Mouse (Mus musculus): ENCODE results near the gene Serhl.
A peak's percentile ranks its signal among the peaks of the same experiment; 100 is the strongest.

Gene Serhl

DNA sequence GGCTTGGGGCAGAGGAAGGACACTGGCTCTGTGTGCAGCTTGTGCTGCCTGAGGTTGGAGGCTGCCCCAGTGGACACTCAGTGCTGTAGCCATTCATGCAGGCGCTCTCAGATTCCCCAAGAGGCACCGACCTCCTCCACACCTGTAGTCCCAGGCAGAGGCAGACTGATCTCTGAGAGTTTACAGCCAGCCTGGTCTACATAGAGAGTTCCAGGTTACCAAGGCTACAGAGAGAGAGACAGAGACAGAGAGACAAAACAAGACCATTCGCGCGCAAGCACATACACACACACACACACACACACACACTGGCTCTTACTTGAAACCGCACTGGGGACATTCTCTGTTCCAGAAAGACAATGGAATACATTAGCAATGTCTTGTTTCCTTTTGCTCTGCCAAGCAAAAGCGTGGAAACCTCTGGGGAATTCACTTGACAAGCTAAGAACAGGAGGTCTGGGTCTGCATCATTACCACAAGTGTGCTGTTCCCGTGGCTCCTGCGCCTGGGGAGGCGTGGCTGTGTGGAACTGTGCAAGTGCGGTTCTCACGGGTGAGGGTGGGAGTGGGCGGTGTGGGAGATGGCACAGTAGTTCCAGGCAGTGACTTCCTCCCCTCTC, 5.2 kb upstream of the Serhl start:
- DNase-seq (ENCODE audit: low spot score in 2 of 2): no peak

DNA sequence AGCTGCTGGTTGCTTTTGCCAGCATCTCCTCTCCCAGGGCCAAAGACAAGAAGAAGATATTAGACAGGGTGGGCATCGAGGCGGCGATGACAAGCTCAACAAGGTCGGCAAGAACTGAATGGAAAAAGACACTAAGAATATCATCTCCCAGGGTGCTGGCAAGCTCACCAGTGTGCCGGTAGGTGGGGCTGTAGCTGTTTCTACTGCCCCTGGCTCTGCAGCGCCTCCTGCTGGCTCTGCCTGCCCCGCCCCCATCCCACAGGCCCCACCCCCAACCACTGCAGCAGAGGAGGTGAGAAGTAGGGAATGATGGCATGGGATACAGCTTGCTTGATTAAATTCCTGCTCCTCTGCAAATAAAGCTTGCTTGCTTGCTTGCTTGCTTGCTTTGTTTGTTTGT, 3.4 kb upstream of the Serhl start:
- DNase-seq (ENCODE audit: low spot score in 2 of 2): peak in 1 of 2 experiments; percentile 61

- DNase-seq (ENCODE audit: low spot score in 2 of 2): no peak
Measured at GRCm38 (mm10) chr15:83086636-83087328, 2.5 kb upstream of the Serhl start.

- no peak for DNase-seq (ENCODE audit: low spot score in 2 of 2)
Measured at GRCm38 (mm10) chr15:83088495-83089428, 544 bp upstream of the Serhl start.

- no peak for DNase-seq (ENCODE audit: low spot score in 2 of 2)
Measured at GRCm38 (mm10) chr15:83090874-83091273, 1.6 kb downstream of the Serhl start.

GRCm38 (mm10) chr15:83093687-83094086, 4.4 kb downstream of the Serhl start:
- DNase-seq (ENCODE audit: low spot score in 2 of 2): no peak

- peak in 1 of 2 experiments; percentile 28 for DNase-seq (ENCODE audit: low spot score in 2 of 2)
Measured at GRCm38 (mm10) chr15:83095950-83096349, 6.6 kb downstream of the Serhl start.

DNA sequence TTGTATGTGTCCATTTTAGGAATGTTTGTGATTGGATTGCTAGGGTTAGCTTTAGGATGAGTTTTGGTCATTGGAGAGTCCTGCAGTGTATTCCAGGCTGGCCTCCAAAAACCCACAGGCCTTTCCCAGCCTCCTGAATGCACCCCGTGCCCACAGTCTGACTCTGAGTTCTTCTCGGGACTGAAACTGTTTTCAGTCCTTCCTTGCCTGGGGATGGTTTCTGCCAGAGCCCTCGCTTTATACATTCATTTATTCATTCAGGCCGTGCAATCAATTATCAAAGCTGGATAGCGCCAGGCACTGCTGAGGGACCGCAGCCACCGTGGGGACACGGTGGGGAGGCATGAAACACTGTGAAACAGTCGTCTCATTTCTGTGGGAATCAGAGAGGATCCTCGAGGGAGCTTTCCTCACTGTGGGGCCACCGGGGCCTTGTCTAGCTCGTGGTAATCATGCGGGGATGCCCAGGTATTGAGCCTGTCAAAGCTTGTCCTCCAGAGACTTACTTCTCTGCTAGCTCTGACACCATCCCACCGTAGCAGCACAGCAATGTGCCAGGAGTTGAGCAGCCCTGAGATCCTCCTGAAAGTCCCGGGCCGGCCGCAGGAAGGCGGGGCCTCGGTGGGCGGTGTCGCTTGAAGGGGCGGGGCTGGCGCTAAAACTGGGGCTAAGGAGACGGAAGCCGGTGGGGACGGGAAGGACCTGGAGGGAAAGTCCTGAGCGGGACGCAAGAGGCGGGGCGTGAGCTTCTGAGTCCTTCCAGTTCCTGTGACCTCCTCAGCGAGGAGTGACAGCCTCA, 10.4 kb downstream of the Serhl start:
- DNase-seq (ENCODE audit: low spot score in 2 of 2): peak; percentile 90 to 93

DNA sequence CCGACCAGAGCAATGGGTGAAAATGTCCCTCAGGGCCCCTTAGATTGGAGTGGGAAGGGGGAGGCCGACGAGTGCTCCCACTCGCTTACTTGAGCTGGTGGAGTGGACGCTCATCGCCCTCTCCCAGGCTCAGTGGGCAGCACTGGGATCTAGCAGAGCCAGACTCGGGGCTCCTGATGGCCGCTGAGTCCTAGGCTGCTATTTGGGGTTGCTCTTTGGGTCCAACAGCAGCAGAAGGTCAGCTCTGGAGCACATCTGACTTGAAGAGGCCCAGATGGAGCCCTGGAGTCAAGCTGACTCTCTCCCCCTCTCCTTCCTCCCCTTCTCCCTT, 11.0 kb downstream of the Serhl start:
- DNase-seq (ENCODE audit: low spot score in 2 of 2): no peak

GRCm38 (mm10) chr15:83103111-83103510, 13.8 kb downstream of the Serhl start:
- DNase-seq (ENCODE audit: low spot score in 2 of 2): no peak

DNA sequence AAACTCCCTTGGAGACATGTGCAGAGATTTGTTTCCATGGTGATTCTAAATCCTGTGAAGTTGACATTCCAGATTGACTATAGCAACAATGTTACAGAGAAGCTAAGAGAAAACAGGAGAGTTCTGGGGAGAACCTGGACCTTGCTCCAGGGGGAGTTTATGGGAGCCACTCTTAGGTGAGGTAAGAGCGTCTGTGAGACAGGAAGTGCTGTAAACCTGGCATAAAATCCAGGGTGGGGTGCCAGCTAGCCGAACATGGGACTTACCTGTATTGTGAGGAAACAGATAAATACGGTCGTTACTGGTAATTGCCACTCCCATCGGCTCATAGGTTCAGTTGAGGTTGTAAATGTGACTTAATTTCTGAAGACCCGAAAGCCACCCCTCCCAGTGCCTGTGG, 17.1 kb downstream of the Serhl start:
- DNase-seq (ENCODE audit: low spot score in 2 of 2): no peak

DNA sequence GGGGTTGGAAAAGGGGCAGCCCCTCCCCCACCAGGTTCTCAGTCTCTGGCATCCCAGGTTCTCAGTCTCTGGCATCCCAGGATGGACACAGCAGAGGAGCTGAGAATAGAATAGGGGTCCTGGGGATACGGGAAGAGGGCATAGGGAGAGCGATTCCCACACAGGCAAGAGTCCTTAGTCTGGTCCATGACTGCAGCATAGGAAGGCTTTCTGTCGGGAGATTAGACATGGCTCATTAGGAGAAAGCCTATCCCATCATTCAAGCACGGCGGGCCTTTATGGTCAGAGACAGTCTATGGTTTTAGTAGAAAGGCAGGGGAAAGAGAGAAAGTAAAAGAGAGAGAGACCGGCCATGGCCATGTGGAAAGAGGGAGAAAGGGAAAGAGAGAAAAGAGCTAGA, 18.5 kb downstream of the Serhl start:
- no peak for DNase-seq (ENCODE audit: low spot score in 2 of 2)

DNA sequence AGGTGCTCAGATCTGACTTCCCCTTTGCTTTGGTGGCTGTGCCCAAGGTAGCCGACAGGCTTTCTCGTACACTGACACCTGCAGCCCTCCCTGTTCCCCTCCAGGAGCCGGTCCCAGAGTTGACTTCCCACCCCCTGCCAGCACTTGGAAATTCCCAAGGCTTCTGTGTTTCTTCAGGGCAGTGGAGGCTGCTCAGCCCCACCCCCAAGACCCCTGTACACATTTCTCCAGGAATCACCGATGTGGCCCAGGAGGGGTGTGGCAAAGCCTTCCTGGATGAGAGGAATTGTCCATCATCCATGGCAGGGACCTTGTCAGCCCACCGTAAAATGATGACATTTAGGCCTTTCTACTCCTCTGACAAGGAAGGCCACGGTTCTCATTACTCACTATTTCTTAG, 22.0 kb downstream of the Serhl start:
- no peak for DNase-seq (ENCODE audit: low spot score in 2 of 2)

- no peak for DNase-seq (ENCODE audit: low spot score in 2 of 2)
Measured at GRCm38 (mm10) chr15:83111874-83112273, 22.6 kb downstream of the Serhl start.

DNA sequence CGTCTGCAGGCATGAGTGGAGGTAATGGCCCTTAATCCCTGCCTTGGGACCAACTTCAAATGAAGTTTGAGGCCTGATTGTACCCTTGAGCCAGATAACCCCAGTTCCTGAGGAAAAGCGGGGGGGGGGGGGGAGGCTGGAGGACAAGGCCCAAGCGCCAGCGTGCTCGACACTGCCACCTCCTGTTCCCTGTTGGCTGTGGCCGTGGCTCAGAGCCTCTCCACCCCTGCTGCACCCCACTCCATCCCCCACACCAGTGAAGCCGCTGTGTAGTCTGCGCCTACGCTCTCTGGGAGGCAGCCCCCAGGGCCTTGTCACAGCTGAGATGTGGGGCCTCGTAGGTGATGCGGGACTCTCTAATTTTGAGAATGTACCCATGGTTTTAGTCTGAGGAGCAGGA, 23.6 kb downstream of the Serhl start:
- DNase-seq (ENCODE audit: low spot score in 2 of 2): peak; percentile 16 to 44

DNA sequence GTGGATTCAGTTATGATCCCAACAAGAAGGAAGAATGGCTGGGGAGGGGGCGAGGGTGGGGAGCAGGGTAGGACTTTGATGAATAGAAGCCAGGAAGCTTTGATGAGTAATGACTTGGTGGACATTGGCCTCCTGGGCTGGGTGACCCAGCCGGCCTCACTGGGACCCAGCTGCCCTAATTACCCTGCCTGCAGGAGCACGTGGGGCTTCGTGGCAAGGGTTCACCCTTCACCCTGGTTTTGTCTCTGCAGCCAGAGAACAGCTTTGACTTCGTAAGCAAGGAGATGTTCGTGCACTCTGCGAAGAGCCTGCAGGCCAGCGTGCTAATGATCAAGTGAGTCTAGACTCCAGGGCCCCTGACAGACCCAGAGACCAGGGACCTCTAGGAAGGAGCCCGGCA, 24.8 kb downstream of the Serhl start:
- DNase-seq (ENCODE audit: low spot score in 2 of 2): no peak

- DNase-seq (ENCODE audit: low spot score in 2 of 2): no peak
Measured at GRCm38 (mm10) chr15:83115071-83115470, 25.8 kb downstream of the Serhl start.

DNA sequence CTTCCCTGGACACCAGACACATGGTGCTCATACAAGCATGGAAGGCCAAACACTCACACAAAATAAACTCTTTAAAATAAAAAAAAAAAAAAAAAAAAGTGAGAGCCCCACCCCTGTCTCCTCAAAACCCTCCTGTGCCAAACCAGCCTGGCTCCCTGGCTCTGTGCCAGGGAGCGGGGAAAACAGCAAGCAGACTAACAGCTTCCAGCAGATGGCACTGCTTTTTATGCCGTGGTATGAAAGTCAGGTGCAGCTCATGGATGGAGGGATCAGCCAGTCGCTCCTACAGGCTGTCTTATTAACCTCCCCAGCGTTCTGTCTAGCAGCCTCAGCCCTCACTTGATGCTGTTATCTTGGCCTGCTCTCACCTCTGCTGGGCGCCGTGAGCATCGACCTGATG, 29.1 kb downstream of the Serhl start:
- no peak for DNase-seq (ENCODE audit: low spot score in 2 of 2)

DNA sequence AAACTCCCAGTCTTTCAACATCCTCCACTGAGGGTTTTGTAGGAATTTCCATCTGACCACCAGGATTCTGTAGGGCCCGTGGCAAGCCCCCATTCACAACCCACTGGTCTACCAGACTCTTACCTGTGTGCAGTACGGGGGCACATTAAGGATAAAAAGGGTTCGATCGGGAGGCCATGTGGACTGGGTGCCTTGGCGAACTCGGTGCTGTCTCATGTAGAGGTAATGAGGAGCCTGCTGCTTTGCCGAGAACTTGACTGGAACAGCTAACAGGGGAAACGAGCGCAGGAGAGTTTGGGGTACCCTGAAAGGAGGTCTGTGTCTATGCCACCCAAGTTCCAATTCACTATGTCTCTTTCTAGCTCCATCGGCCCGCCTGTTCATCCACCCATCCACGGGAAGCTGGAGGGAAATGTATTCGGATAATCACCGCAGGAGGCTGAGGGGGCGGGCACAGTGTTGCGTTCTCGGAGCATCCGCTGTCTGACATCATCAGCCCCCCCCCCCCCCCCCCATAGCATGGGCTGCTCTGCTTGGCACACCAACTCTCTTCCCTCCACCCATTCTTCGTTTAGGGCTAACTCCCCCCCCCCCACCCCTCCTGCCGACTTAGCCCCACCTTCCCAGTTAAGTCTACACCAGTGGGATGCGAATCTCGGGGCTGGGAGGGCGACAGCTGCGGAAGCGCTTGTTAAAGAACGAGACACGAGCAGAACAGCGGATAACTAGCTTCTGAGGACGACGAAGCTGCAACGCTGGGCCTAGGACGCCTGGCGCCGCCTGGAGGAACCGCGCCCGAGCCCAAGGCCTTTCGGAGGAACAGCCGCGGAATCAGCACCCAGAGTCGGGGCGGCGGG, 32.6 kb downstream of the Serhl start:
- peak; percentile 16 to 34 for DNase-seq (ENCODE audit: low spot score in 2 of 2)

GRCm38 (mm10) chr15:83122566-83123145, 33.4 kb downstream of the Serhl start, which contains the start of gene Rrp7a:
TSS of gene Rrp7a (minus strand) at chr15:83122801.
- peak; percentile 69 to 71 for DNase-seq (ENCODE audit: low spot score in 2 of 2)

Measured in natural killer cell, adult 2 months (primary cell).